Mouse (Mus musculus): Measurements from ENCODE around the gene Oprd1. TPM values are rescaled to one million over a fixed set of nuclear protein-coding genes. Genes with fewer than 3 reads are reported as not detected.

Oprd1 gene
- total RNA-seq (2012; rRNA removed) (not detected in 2 replicates), polyA plus RNA-seq (2012; ENCODE audit: insufficient read depth in 1 of 2, insufficient read length in 2 of 2, low read depth in 1 of 2, low replicate concordance in 2 of 2, missing spikeins in 1 of 2) (under 1 TPM in 1 of 2 experiments, not detected in 1; 0.01 TPM)

DNA sequence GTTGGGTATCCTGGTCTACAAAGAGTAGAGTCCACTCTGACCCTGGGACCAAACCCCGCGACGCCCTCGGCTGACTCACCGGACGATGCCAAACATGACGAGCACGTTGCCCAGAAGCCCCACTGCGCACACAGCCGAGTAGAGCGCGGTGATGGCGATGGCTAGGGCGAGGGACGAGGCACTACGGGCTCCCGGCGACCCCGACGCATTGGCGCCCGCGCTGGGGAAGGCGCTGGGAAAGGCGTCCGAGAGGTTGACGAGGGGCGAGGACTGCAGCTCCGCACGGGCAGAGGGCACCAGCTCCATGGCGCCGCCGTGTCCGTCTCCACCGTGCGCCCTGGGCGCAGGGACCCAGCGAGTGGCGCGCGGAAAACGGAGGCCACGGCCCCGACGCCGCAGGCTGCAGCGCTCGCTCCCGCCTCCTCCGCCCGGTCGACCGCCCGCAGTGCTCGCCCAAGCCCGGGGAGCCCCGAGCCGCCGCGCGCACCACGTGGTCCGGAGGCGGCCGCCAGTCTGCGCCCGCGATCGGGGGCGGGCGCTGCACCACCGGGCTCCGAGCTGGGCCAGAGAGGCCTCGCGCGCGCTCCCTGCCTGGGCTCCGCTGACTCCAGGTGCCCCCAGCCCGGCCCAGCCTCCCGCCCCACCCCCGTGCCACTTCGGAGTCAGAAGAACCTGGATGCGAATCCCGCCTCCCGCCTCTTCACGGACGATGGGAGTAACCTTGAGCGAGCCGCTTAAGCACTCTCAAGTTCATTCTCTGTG, at the start of gene Oprd1:
Oprd1 (minus strand) TSS at position 407 of the 762 bp plus-strand sequence.
- H3K27ac ChIP-seq (ENCODE audit: control insufficient read depth, low read depth, low read length) = no peak within 1 kb of the TSS
- H3K9ac ChIP-seq (ENCODE audit: control insufficient read depth, low read depth, low read length, poor library complexity, severe bottlenecking) = no peak within 1 kb of the TSS
- H3K79me2 ChIP-seq (ENCODE audit: control insufficient read depth, insufficient read depth, low read length, poor library complexity) = no peaks in the 10 kb centered on the region
- no peak for TF ChIP-seq ZC3H11A (IDR thresholded peaks at IDR 0.05; ENCODE audit: low read depth, low read length)
- TF ChIP-seq GABPA (IDR thresholded peaks at IDR 0.05; ENCODE audit: low read depth, low read length) = no peak
- TF ChIP-seq TAL1 (IDR thresholded peaks at IDR 0.05; ENCODE audit: low read length) = no peak
- TF ChIP-seq MAX (IDR thresholded peaks at IDR 0.05; ENCODE audit: low read length) = no peak
- H3K36me3 ChIP-seq (ENCODE audit: control insufficient read depth in 1 of 2, insufficient read depth in 2 of 2, low read length in 2 of 2) = peaks cover 0 to 3% of the 10 kb centered on the region in 2 experiments; a peak in 2 of 4 replicates
- no peak within 1 kb of the TSS for H3K4me3 ChIP-seq (ENCODE audit: control insufficient read depth in 1 of 2, insufficient read depth in 1 of 2, low read depth in 2 of 2, low read length in 2 of 2)
- peaks cover 4 to 9% of the 10 kb centered on the region in 2 experiments for H3K27me3 ChIP-seq (ENCODE audit: control insufficient read depth in 1 of 2, insufficient read depth in 2 of 2, low read length in 2 of 2)
- no peak for DNase-seq (ENCODE audit: low read depth, low spot score)
- H3K9me3 ChIP-seq (replicated peaks; ENCODE audit: insufficient read depth, low read length) = no peaks in the 10 kb centered on the region
- H3K4me1 ChIP-seq (ENCODE audit: control insufficient read depth in 1 of 2, insufficient read depth in 2 of 2, low read length in 2 of 2) = peaks cover 3 to 10% of the 10 kb centered on the region in 2 experiments

DNA sequence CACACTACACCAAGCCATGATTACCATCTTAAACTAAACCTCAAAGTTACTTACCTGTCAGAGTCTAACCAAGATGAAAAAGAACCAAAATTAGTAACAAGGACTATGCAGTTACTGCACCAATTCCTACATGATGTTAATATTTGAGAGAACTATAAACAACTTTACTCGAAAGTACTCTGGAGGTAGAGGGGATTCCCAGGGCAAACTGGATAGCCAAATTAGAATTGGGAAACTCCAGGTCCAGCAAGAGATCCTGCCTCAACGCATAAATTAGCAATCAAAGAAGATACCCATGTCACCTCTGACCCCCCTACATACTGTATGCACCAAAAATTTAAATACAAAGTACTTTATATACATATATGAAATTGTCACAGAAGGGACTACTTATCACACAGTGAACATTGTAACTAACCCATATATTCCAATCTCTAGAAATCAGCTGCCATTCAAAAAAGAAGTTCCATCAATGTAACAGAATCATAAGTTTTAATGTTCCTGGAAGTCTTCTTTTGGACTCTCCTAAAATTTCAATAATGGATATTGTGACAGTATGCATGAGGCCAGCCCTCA, 43.6 kb upstream of the Oprd1 start:
- TF ChIP-seq CTCF (IDR thresholded peaks at IDR 0.05 in 2 of 3, conservative IDR thresholded peaks at IDR 0.05 in 1 of 3; ENCODE audit: control insufficient read depth in 1 of 3, insufficient read depth in 1 of 3, low read depth in 2 of 3, low read length in 3 of 3, poor library complexity in 1 of 3, severe bottlenecking in 1 of 3) (no peak), NELFE (IDR thresholded peaks at IDR 0.05; ENCODE audit: low read depth, low read length) (no peak), SMC3 (IDR thresholded peaks at IDR 0.05; ENCODE audit: low read depth, low read length) (no peak), ETS1 (IDR thresholded peaks at IDR 0.05; ENCODE audit: low read depth, low read length) (no peak), USF2 (IDR thresholded peaks at IDR 0.05; ENCODE audit: borderline replicate concordance in 1 of 2, insufficient read depth in 1 of 2, low read depth in 1 of 2, low read length in 2 of 2) (no peak), MXI1 (IDR thresholded peaks at IDR 0.05; ENCODE audit: low read depth, low read length) (no peak), EP300 (IDR thresholded peaks at IDR 0.05; ENCODE audit: low read depth in 1 of 2, low read length in 2 of 2) (no peak)
- H3K27ac ChIP-seq (ENCODE audit: control insufficient read depth, low read depth, low read length) = no peak overlapping the region

DNA sequence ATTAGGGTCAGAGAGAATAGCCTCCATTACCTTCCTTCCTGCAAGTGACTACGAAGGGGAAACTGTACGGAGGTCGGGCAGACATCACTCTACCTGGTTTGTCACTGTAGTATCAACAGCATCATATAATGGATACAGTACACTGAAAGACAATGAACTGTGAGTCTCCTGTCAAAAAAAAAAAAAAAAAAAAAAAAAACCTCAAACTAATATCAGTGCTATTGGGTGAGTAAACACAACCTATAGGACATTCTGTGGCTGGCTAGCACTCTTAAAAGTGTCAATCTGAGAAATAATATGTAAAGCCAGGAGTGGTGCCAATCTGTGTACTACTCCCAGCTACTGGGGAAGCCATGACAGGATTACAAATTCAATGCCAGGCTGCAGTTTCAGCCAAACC, 38.9 kb upstream of the Oprd1 start:
- Histone ChIP-seq H3K9me3 (replicated peaks; ENCODE audit: insufficient read depth, low read length) (no peaks in the 10 kb centered on the region), H3K27me3 (ENCODE audit: control insufficient read depth in 1 of 2, insufficient read depth in 2 of 2, low read length in 2 of 2) (no peaks in the 10 kb centered on the region), H3K4me1 (ENCODE audit: control insufficient read depth in 1 of 2, insufficient read depth in 2 of 2, low read length in 2 of 2) (no peaks in the 10 kb centered on the region), H3K36me3 (ENCODE audit: control insufficient read depth in 1 of 2, insufficient read depth in 2 of 2, low read length in 2 of 2) (peaks cover 0 to 24% of the 10 kb centered on the region in 2 experiments; a peak in 2 of 4 replicates), H3K9ac (ENCODE audit: control insufficient read depth, low read depth, low read length, poor library complexity, severe bottlenecking) (no peak overlapping the region), H3K79me2 (ENCODE audit: control insufficient read depth, insufficient read depth, low read length, poor library complexity) (peaks cover 5% of the 10 kb centered on the region), H3K4me3 (ENCODE audit: control insufficient read depth in 1 of 2, insufficient read depth in 1 of 2, low read depth in 2 of 2, low read length in 2 of 2) (no peak overlapping the region), H3K27ac (ENCODE audit: control insufficient read depth, low read depth, low read length) (no peak overlapping the region)
- DNase-seq (ENCODE audit: low read depth, low spot score) = no peak
- peak; percentile 55 for TF ChIP-seq ZNF384 (IDR thresholded peaks at IDR 0.05; ENCODE audit: low read depth, low read length)
- no peak for TF ChIP-seq USF2 (IDR thresholded peaks at IDR 0.05; ENCODE audit: borderline replicate concordance in 1 of 2, insufficient read depth in 1 of 2, low read depth in 1 of 2, low read length in 2 of 2)
- TF ChIP-seq MAFK (IDR thresholded peaks at IDR 0.05; ENCODE audit: borderline replicate concordance, low read depth, low read length) = no peak

More for the DNA sequence above, 43.6 kb upstream of the Oprd1 start:
- peaks cover 40% of the 10 kb centered on the region for H3K79me2 ChIP-seq (ENCODE audit: control insufficient read depth, insufficient read depth, low read length, poor library complexity)
- H3K9me3 ChIP-seq (replicated peaks; ENCODE audit: insufficient read depth, low read length) = no peaks in the 10 kb centered on the region
- H3K4me3 ChIP-seq (ENCODE audit: control insufficient read depth in 1 of 2, insufficient read depth in 1 of 2, low read depth in 2 of 2, low read length in 2 of 2) = no peak overlapping the region
- H3K36me3 ChIP-seq (ENCODE audit: control insufficient read depth in 1 of 2, insufficient read depth in 2 of 2, low read length in 2 of 2) = peaks cover 9 to 52% of the 10 kb centered on the region in 2 experiments
- no peak overlapping the region for H3K9ac ChIP-seq (ENCODE audit: control insufficient read depth, low read depth, low read length, poor library complexity, severe bottlenecking)
- no peaks in the 10 kb centered on the region for H3K4me1 ChIP-seq (ENCODE audit: control insufficient read depth in 1 of 2, insufficient read depth in 2 of 2, low read length in 2 of 2)
- H3K27me3 ChIP-seq (ENCODE audit: control insufficient read depth in 1 of 2, insufficient read depth in 2 of 2, low read length in 2 of 2) = no peaks in the 10 kb centered on the region
- no peak for DNase-seq (ENCODE audit: low read depth, low spot score)
